Mouse (Mus musculus): ENCODE measurements around the gene Col5a1. TPM values are rescaled to one million over a fixed set of nuclear protein-coding genes. Genes with fewer than 3 reads are reported as not detected.

The Col5a1 gene
- polyA plus RNA-seq, 1 experiment from 2014 or later: 59.1 TPM

- Histone ChIP-seq H3K27ac (no peak overlapping the region), H3K4me3 (replicated peaks) (no peak overlapping the region), H3K27me3 (no peaks in the 10 kb centered on the region), H3K36me3 (peaks cover 19% of the 10 kb centered on the region; the same call in 1 of the 2 replicates), H3K9me3 (no peaks in the 10 kb centered on the region), H3K9ac (replicated peaks) (no peak overlapping the region), H3K4me1 (replicated peaks) (peaks cover 10% of the 10 kb centered on the region), H3K4me2 (no peak overlapping the region)
- ATAC-seq (ENCODE audit: insufficient number of reproducible peaks, insufficient read depth, low FRiP score, low TSS enrichment, low read depth): no peak
- WGBS: 89% methylated on average over 6 of the region's 6 CpGs
Observed at GRCm38 (mm10) chr2:27919309-27919850, 33.2 kb downstream of the Col5a1 start.

GRCm38 (mm10) chr2:27922053-27922452, 35.8 kb downstream of the Col5a1 start:
- H3K9me3 ChIP-seq: no peaks in the 10 kb centered on the region
- no peak overlapping the region for H3K9ac ChIP-seq (replicated peaks)
- peaks cover 33% of the 10 kb centered on the region; the same call in 1 of the 2 replicates for H3K36me3 ChIP-seq
- no peak overlapping the region for H3K4me2 ChIP-seq
- no peaks in the 10 kb centered on the region for H3K27me3 ChIP-seq
- H3K4me3 ChIP-seq (replicated peaks): no peak overlapping the region
- 87% methylated on average over 8 of the region's 8 CpGs for WGBS
- H3K4me1 ChIP-seq (replicated peaks): 0 out of 2 replicates have a peak, but pooled peaks cover 2% of the 10 kb centered on the region
- no peak for ATAC-seq (ENCODE audit: insufficient number of reproducible peaks, insufficient read depth, low FRiP score, low TSS enrichment, low read depth)
- H3K27ac ChIP-seq: no peak overlapping the region

GRCm38 (mm10) chr2:27923718-27924117, 37.5 kb downstream of the Col5a1 start:
- H3K36me3 ChIP-seq: peaks cover 44% of the 10 kb centered on the region
- H3K4me3 ChIP-seq (replicated peaks): no peak overlapping the region
- no peak overlapping the region for H3K4me2 ChIP-seq
- 0 out of 2 replicates have a peak, but pooled peaks cover 2% of the 10 kb centered on the region for H3K4me1 ChIP-seq (replicated peaks)
- no peaks in the 10 kb centered on the region for H3K9me3 ChIP-seq
- no peak overlapping the region for H3K27ac ChIP-seq
- H3K9ac ChIP-seq (replicated peaks): no peak overlapping the region
- no peak for ATAC-seq (ENCODE audit: insufficient number of reproducible peaks, insufficient read depth, low FRiP score, low TSS enrichment, low read depth)
- no peaks in the 10 kb centered on the region for H3K27me3 ChIP-seq
- WGBS: 89% methylated on average over 6 of the region's 6 CpGs

- H3K4me1 ChIP-seq (replicated peaks): 0 out of 2 replicates have a peak, but pooled peaks cover 2% of the 10 kb centered on the region
- H3K27me3 ChIP-seq: no peaks in the 10 kb centered on the region
- peaks cover 50% of the 10 kb centered on the region for H3K36me3 ChIP-seq
- H3K9me3 ChIP-seq: no peaks in the 10 kb centered on the region
- H3K27ac ChIP-seq: no peak overlapping the region
- H3K4me2 ChIP-seq: no peak overlapping the region
- ATAC-seq (ENCODE audit: insufficient number of reproducible peaks, insufficient read depth, low FRiP score, low TSS enrichment, low read depth): no peak
- 83% methylated on average over 3 of the region's 3 CpGs for WGBS
- no peak overlapping the region for H3K9ac ChIP-seq (replicated peaks)
- H3K4me3 ChIP-seq (replicated peaks): no peak overlapping the region
Observed at GRCm38 (mm10) chr2:27924463-27924862, 38.2 kb downstream of the Col5a1 start.

GRCm38 (mm10) chr2:27926478-27927165, 40.4 kb downstream of the Col5a1 start:
- 47% methylated on average over 7 of the region's 7 CpGs for WGBS
- Histone ChIP-seq H3K4me3 (replicated peaks) (no peak overlapping the region), H3K4me2 (no peak overlapping the region), H3K9ac (replicated peaks) (no peak overlapping the region), H3K36me3 (peaks cover 67% of the 10 kb centered on the region), H3K9me3 (no peaks in the 10 kb centered on the region), H3K27me3 (no peaks in the 10 kb centered on the region), H3K4me1 (replicated peaks) (peaks cover 20% of the 10 kb centered on the region), H3K27ac (no peak overlapping the region)
- ATAC-seq (ENCODE audit: insufficient number of reproducible peaks, insufficient read depth, low FRiP score, low TSS enrichment, low read depth): no peak

- Histone ChIP-seq H3K4me2 (no peak overlapping the region), H3K4me1 (replicated peaks) (peaks cover 60% of the 10 kb centered on the region), H3K9me3 (no peaks in the 10 kb centered on the region), H3K9ac (replicated peaks) (no peak overlapping the region; the same call in 1 of the 2 replicates), H3K36me3 (peaks cover 59% of the 10 kb centered on the region), H3K27me3 (no peaks in the 10 kb centered on the region), H3K27ac (peak overlapping the region; percentile 96), H3K4me3 (replicated peaks) (no peak overlapping the region)
- ATAC-seq (ENCODE audit: insufficient number of reproducible peaks, insufficient read depth, low FRiP score, low TSS enrichment, low read depth): no peak
- WGBS: 83% methylated on average over 5 of the region's 5 CpGs
Observed at GRCm38 (mm10) chr2:27930471-27931015, 44.3 kb downstream of the Col5a1 start.

- WGBS: 81% methylated on average over 6 of the region's 6 CpGs
- Histone ChIP-seq H3K9ac (replicated peaks) (no peak overlapping the region), H3K27me3 (no peaks in the 10 kb centered on the region), H3K36me3 (peaks cover 63% of the 10 kb centered on the region), H3K4me1 (replicated peaks) (peaks cover 65% of the 10 kb centered on the region), H3K4me3 (replicated peaks) (no peak overlapping the region), H3K27ac (peak overlapping the region; percentile 96), H3K9me3 (no peaks in the 10 kb centered on the region), H3K4me2 (no peak overlapping the region)
- ATAC-seq (ENCODE audit: insufficient number of reproducible peaks, insufficient read depth, low FRiP score, low TSS enrichment, low read depth): no peak
Observed at GRCm38 (mm10) chr2:27931130-27931529, 44.9 kb downstream of the Col5a1 start.

GRCm38 (mm10) chr2:27931971-27932370, 45.7 kb downstream of the Col5a1 start:
- H3K27me3 ChIP-seq: no peaks in the 10 kb centered on the region
- H3K4me1 ChIP-seq (replicated peaks): peaks cover 72% of the 10 kb centered on the region
- H3K27ac ChIP-seq: peak overlapping the region; percentile 96
- no peaks in the 10 kb centered on the region for H3K9me3 ChIP-seq
- peaks cover 71% of the 10 kb centered on the region for H3K36me3 ChIP-seq
- peak; percentile 61; the same call in 1 of the 2 replicates for ATAC-seq (ENCODE audit: insufficient number of reproducible peaks, insufficient read depth, low FRiP score, low TSS enrichment, low read depth)
- no peak overlapping the region for H3K4me3 ChIP-seq (replicated peaks)
- WGBS: 7% methylated on average over 3 of the region's 3 CpGs
- H3K9ac ChIP-seq (replicated peaks): no peak overlapping the region
- H3K4me2 ChIP-seq: peak overlapping the region; percentile 22; the same call in 1 of the 2 replicates

- WGBS: 19% methylated on average over 11 of the region's 11 CpGs
- ATAC-seq (ENCODE audit: insufficient number of reproducible peaks, insufficient read depth, low FRiP score, low TSS enrichment, low read depth): peak; percentile 57
Observed at GRCm38 (mm10) chr2:27934269-27934668, 48.0 kb downstream of the Col5a1 start.

GRCm38 (mm10) chr2:27934831-27935230, 48.6 kb downstream of the Col5a1 start:
- no peak overlapping the region for H3K4me3 ChIP-seq (replicated peaks)
- H3K4me1 ChIP-seq (replicated peaks): peaks cover 72% of the 10 kb centered on the region

More at GRCm38 (mm10) chr2:27934269-27934668, 48.0 kb downstream of the Col5a1 start:
- Histone ChIP-seq H3K4me1 (replicated peaks) (peaks cover 72% of the 10 kb centered on the region), H3K4me2 (peak overlapping the region; percentile 24; the same call in 1 of the 2 replicates), H3K9ac (replicated peaks) (peak overlapping the region; percentile 40), H3K4me3 (replicated peaks) (no peak overlapping the region), H3K27ac (peak overlapping the region; percentile 96), H3K9me3 (no peaks in the 10 kb centered on the region), H3K36me3 (peaks cover 75% of the 10 kb centered on the region), H3K27me3 (no peaks in the 10 kb centered on the region)

GRCm38 (mm10) chr2:27935441-27935840, 49.2 kb downstream of the Col5a1 start:
- H3K4me2 ChIP-seq: no peak overlapping the region
- no peaks in the 10 kb centered on the region for H3K9me3 ChIP-seq
- ATAC-seq (ENCODE audit: insufficient number of reproducible peaks, insufficient read depth, low FRiP score, low TSS enrichment, low read depth): no peak
- peak overlapping the region; percentile 96 for H3K27ac ChIP-seq
- peaks cover 66% of the 10 kb centered on the region for H3K4me1 ChIP-seq (replicated peaks)
- no peak overlapping the region for H3K4me3 ChIP-seq (replicated peaks)
- WGBS: 93% methylated on average over 2 of the region's 2 CpGs
- H3K9ac ChIP-seq (replicated peaks): no peak overlapping the region
- peaks cover 71% of the 10 kb centered on the region for H3K36me3 ChIP-seq
- no peaks in the 10 kb centered on the region for H3K27me3 ChIP-seq

More at GRCm38 (mm10) chr2:27934831-27935230, 48.6 kb downstream of the Col5a1 start:
- Histone ChIP-seq H3K4me2 (0 out of 2 replicates have a peak overlapping the region, but pooled peaks have one; percentile 24), H3K9me3 (no peaks in the 10 kb centered on the region), H3K27ac (peak overlapping the region; percentile 96), H3K9ac (replicated peaks) (peak overlapping the region; percentile 40), H3K36me3 (peaks cover 74% of the 10 kb centered on the region), H3K27me3 (no peaks in the 10 kb centered on the region)
- WGBS: 82% methylated on average over 9 of the region's 9 CpGs
- ATAC-seq (ENCODE audit: insufficient number of reproducible peaks, insufficient read depth, low FRiP score, low TSS enrichment, low read depth): no peak

Data from limb, embryonic 12.5 days (tissue).